Mouse (Mus musculus) myocyte (in vitro differentiated cells): ENCODE results near the gene P2ry6. TPM values are rescaled to one million over a fixed set of nuclear protein-coding genes. Genes with fewer than 3 reads are reported as not detected.

Experiments
- H3K27me3 ChIP-seq: one replicate; pipeline ENCODE4 v1.6.1; 2011; ENCODE audit not compliant: control insufficient read depth, insufficient read depth, insufficient read length
- H3K36me3 ChIP-seq: one replicate; pipeline ENCODE4 v1.6.1; 2011; ENCODE audit not compliant: control insufficient read depth, insufficient read depth
- H3K4me2 ChIP-seq: one replicate; pipeline ENCODE4 v1.6.1; 2011; ENCODE audit warnings: low read depth, control low read depth
- H3K4me3 ChIP-seq: one replicate; pipeline ENCODE4 v1.5.1; 2011; ENCODE audit warnings: mild to moderate bottlenecking, control low read depth, moderate library complexity
- H3K79me2 ChIP-seq: one replicate; pipeline ENCODE4 v1.6.1; 2011; ENCODE audit not compliant: control insufficient read depth, insufficient read depth
- H3ac ChIP-seq: one replicate; pipeline ENCODE4 v1.6.1; 2011; ENCODE audit not compliant: control insufficient read depth, insufficient read length
- CEBPB ChIP-seq: IDR thresholded peaks from 2 replicates; pipeline ENCODE4 v1.6.1; 2011; ENCODE audit warnings: mild to moderate bottlenecking, moderate library complexity; ENCODE audit not compliant: poor library complexity, insufficient read depth, severe bottlenecking
- E2F4 ChIP-seq: IDR thresholded peaks from one replicate; pipeline ENCODE4 v1.6.1; 2011; ENCODE audit warnings: mild to moderate bottlenecking, control low read depth, moderate library complexity; ENCODE audit not compliant: insufficient read depth
- MAX ChIP-seq: IDR thresholded peaks from one replicate; pipeline ENCODE4 v1.6.1; 2011; ENCODE audit warnings: low read depth, mild to moderate bottlenecking, control low read depth
- MYOD1 ChIP-seq, 3 experiments: IDR thresholded peaks; one replicate each; pipeline ENCODE4 v1.6.1; 2011; ENCODE audit warnings: control low read depth in 2 of 3, low read depth in 2 of 3, mild to moderate bottlenecking in 2 of 3, moderate library complexity in 1 of 3; ENCODE audit not compliant: insufficient read length in 2 of 3, control insufficient read depth in 1 of 3
- MYOG ChIP-seq, 3 experiments: IDR thresholded peaks; one replicate each; pipeline ENCODE4 v1.6.1; 2011; ENCODE audit warnings: control low read depth in 2 of 3, low read depth in 2 of 3, mild to moderate bottlenecking in 2 of 3; ENCODE audit not compliant: insufficient read length in 2 of 3, control insufficient read depth in 1 of 3, insufficient read depth in 1 of 3
- POLR2A ChIP-seq: IDR thresholded peaks from one replicate; pipeline ENCODE4 v1.6.1; 2011; ENCODE audit warnings: low read depth, mild to moderate bottlenecking, control low read depth, moderate library complexity; ENCODE audit not compliant: insufficient read length
- POLR2AphosphoS2 ChIP-seq: IDR thresholded peaks from one replicate; pipeline ENCODE4 v1.6.1; 2011; ENCODE audit warnings: low read depth, control low read depth; ENCODE audit not compliant: insufficient read length
- REST ChIP-seq: IDR thresholded peaks from one replicate; pipeline ENCODE4 v1.6.1; 2011; ENCODE audit warnings: mild to moderate bottlenecking, control low read depth, moderate library complexity; ENCODE audit not compliant: insufficient read depth, insufficient read length
- SRF ChIP-seq: IDR thresholded peaks from one replicate; pipeline ENCODE4 v1.6.1; 2011; ENCODE audit warnings: low read depth; ENCODE audit not compliant: control insufficient read depth, insufficient read length
- TCF12 ChIP-seq: IDR thresholded peaks from one replicate; pipeline ENCODE4 v1.6.1; 2011; ENCODE audit warnings: mild to moderate bottlenecking, control low read depth; ENCODE audit not compliant: poor library complexity, insufficient read depth, severe bottlenecking
- TCF3 ChIP-seq: IDR thresholded peaks from one replicate; pipeline ENCODE4 v1.6.1; 2011; ENCODE audit warnings: low read depth, control low read depth; ENCODE audit not compliant: insufficient read length
- USF1 ChIP-seq: IDR thresholded peaks from one replicate; pipeline ENCODE4 v1.6.1; 2011; ENCODE audit warnings: low read depth, mild to moderate bottlenecking, control low read depth, moderate library complexity
- polyA plus RNA-seq: library from polyadenylated mRNA; unstranded; fragments of >200 nt; fragmentation: generic; extraction: Trizol; gene quantifications from one replicate; pipeline ENCODE4 v1.2.1, GENCODE M21; 2012; ENCODE audit warnings: missing spikeins

P2ry6 gene
- polyA plus RNA-seq, 1 experiment = 0.13 TPM

DNA sequence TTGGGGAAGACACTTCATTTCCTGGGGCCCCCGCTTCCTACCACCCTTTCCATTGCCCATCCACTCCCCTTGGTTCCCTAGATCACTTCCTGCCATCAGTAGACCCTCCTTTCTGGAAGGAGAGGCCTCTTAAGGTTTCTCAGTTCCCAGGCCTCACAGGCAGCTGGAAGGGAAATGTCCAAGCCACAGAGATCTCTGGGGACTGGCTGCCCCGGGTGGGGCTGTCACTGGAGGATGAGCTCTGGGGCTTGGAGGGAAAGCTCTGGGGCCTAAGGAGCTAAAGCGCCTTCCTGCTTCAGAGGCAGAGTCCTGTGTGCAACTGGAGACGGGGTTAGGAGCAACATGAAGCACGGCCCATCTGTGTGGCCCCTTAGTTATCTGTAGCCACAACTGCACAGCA is 69.8 kb downstream of the P2ry6 start:
- H3K4me3 ChIP-seq = no peak overlapping the region
- H3K4me2 ChIP-seq = no peak overlapping the region
- no peak overlapping the region for H3ac ChIP-seq
- H3K79me2 ChIP-seq = peaks cover 64% of the 10 kb centered on the region
- peaks cover 5% of the 10 kb centered on the region for H3K36me3 ChIP-seq
- no peaks in the 10 kb centered on the region for H3K27me3 ChIP-seq
- TF ChIP-seq REST (no peak), TCF3 (no peak), POLR2A (no peak), MYOD1 (IDR thresholded peaks at IDR 0.05; ENCODE audit: control insufficient read depth in 1 of 3, insufficient read length in 2 of 3, low read depth in 2 of 3) (no peak), MAX (no peak), USF1 (no peak), POLR2AphosphoS2 (no peak), CEBPB (no peak), MYOG (IDR thresholded peaks at IDR 0.05; ENCODE audit: control insufficient read depth in 1 of 3, insufficient read depth in 1 of 3, insufficient read length in 2 of 3, low read depth in 2 of 3) (no peak), E2F4 (no peak), SRF (no peak), TCF12 (no peak)

GRCm38 (mm10) chr7:100902451-100903137 is 71.9 kb downstream of the P2ry6 start:
- Histone ChIP-seq H3K4me3 (no peak overlapping the region), H3ac (no peak overlapping the region), H3K36me3 (peaks cover 5% of the 10 kb centered on the region), H3K79me2 (peaks cover 50% of the 10 kb centered on the region), H3K27me3 (no peaks in the 10 kb centered on the region), H3K4me2 (no peak overlapping the region)
- TF ChIP-seq USF1 (no peak), TCF3 (no peak), E2F4 (no peak), MAX (no peak), REST (no peak), MYOD1 (IDR thresholded peaks at IDR 0.05; ENCODE audit: control insufficient read depth in 1 of 3, insufficient read length in 2 of 3, low read depth in 2 of 3) (no peak), MYOG (IDR thresholded peaks at IDR 0.05; ENCODE audit: control insufficient read depth in 1 of 3, insufficient read depth in 1 of 3, insufficient read length in 2 of 3, low read depth in 2 of 3) (no peak), TCF12 (no peak), POLR2A (no peak), SRF (no peak), CEBPB (no peak), POLR2AphosphoS2 (no peak)

DNA sequence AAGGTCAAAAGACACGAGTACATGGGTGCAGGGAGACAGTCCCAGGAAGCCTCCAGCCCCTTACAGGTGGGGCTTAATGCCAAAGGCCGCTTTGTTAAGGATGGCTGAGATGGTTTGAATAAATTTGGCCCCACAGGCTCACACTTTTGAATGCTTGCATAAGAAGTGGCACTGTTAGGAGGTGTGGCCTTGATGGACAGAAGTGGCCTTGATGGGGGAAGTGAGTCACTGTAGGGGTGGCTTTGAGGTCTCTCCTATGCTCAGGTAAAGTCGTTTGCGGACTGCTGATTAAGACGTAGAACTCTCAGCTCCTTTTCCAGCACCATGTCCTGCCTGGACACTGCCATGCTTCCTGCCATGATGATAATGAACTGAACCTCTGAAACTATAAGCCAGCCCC is 76.6 kb downstream of the P2ry6 start:
- H3K36me3 ChIP-seq = peaks cover 5% of the 10 kb centered on the region
- H3ac ChIP-seq = no peak overlapping the region
- no peak overlapping the region for H3K4me2 ChIP-seq
- TF ChIP-seq MAX = no peak
- no peak for TF ChIP-seq MYOD1 (IDR thresholded peaks at IDR 0.05; ENCODE audit: control insufficient read depth in 1 of 3, insufficient read length in 2 of 3, low read depth in 2 of 3)
- no peak for TF ChIP-seq MYOG (IDR thresholded peaks at IDR 0.05; ENCODE audit: control insufficient read depth in 1 of 3, insufficient read depth in 1 of 3, insufficient read length in 2 of 3, low read depth in 2 of 3)
- no peak for TF ChIP-seq TCF3
- no peak for TF ChIP-seq SRF
- no peak for TF ChIP-seq USF1
- no peak for TF ChIP-seq POLR2AphosphoS2
- no peak for TF ChIP-seq REST
- no peak for TF ChIP-seq CEBPB
- no peak for TF ChIP-seq TCF12
- no peak for TF ChIP-seq E2F4
- no peak for TF ChIP-seq POLR2A
- H3K4me3 ChIP-seq = no peak overlapping the region
- H3K79me2 ChIP-seq = peaks cover 27% of the 10 kb centered on the region
- no peaks in the 10 kb centered on the region for H3K27me3 ChIP-seq

GRCm38 (mm10) chr7:100894833-100895226 is 79.6 kb downstream of the P2ry6 start:
- H3K4me2 ChIP-seq = no peak overlapping the region
- H3K36me3 ChIP-seq = no peaks in the 10 kb centered on the region
- H3ac ChIP-seq = no peak overlapping the region
- peaks cover 13% of the 10 kb centered on the region for H3K79me2 ChIP-seq
- H3K27me3 ChIP-seq = no peaks in the 10 kb centered on the region
- H3K4me3 ChIP-seq = no peak overlapping the region
- TF ChIP-seq USF1 (no peak), E2F4 (no peak), MYOG (IDR thresholded peaks at IDR 0.05; ENCODE audit: control insufficient read depth in 1 of 3, insufficient read depth in 1 of 3, insufficient read length in 2 of 3, low read depth in 2 of 3) (no peak), MAX (no peak), TCF3 (no peak), SRF (no peak), MYOD1 (IDR thresholded peaks at IDR 0.05; ENCODE audit: control insufficient read depth in 1 of 3, insufficient read length in 2 of 3, low read depth in 2 of 3) (no peak), CEBPB (no peak), TCF12 (no peak), POLR2AphosphoS2 (no peak), POLR2A (no peak), REST (no peak)
